Mouse (Mus musculus): Measurements from ENCODE around the gene Setmar. TPM values are rescaled to one million over a fixed set of nuclear protein-coding genes. Genes with fewer than 3 reads are reported as not detected.

Setmar gene
- polyA plus RNA-seq, 1 experiment from 2014 or later: 5.1 TPM

GRCm38 (mm10) chr6:108114971-108115370 is 50.1 kb downstream of the Setmar start:
- Histone ChIP-seq H3K4me3 (ENCODE audit: control insufficient read depth in 1 of 2, insufficient read depth in 1 of 2, low read depth in 1 of 2, low read length in 2 of 2) (no peak overlapping the region), H3K9me3 (ENCODE audit: control insufficient read depth, low read length) (no peaks in the 10 kb centered on the region), H3K4me1 (ENCODE audit: control insufficient read depth in 2 of 2, insufficient read depth in 2 of 2, low read length in 2 of 2) (peaks cover 12 to 27% of the 10 kb centered on the region in 2 experiments), H3K9ac (ENCODE audit: low read length) (no peak overlapping the region), H3K4me2 (ENCODE audit: low read length) (no peak overlapping the region), H3K36me3 (ENCODE audit: control insufficient read depth, insufficient read depth, low read length) (no peaks in the 10 kb centered on the region; the same call in 1 of the 2 replicates), H3K27me3 (ENCODE audit: control insufficient read depth, insufficient read depth, low read length) (no peaks in the 10 kb centered on the region), H3K27ac (replicated peaks in 1 of 2; ENCODE audit: control insufficient read depth in 1 of 2, insufficient read depth in 1 of 2, low read depth in 2 of 2, low read length in 2 of 2) (no peak overlapping the region)
- 92% methylated on average over 1 of the region's 1 CpGs for WGBS
- ATAC-seq (ENCODE audit: insufficient number of reproducible peaks, insufficient read depth, low FRiP score, low read depth): no peak

DNA sequence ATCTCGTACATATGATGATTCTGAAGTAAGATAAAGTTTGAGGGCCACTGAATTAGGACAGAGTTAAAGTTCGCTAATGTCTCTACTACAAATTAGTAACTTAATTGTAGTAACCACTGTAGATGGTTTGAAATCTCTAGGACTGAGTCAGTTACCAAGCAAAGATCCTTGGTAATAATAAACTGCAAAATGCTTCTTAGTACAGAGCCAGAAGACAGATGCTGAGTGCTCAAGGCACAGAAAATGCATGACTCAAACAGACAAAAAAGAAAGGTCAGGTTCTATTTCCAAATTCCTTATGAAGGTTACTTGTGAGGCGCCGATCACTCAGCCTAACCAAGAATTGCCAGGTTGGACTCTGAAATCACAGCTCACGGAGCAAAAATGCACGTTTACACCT is 53.0 kb downstream of the Setmar start:
- Histone ChIP-seq H3K9ac (ENCODE audit: low read length) (no peak overlapping the region), H3K36me3 (ENCODE audit: control insufficient read depth, insufficient read depth, low read length) (no peaks in the 10 kb centered on the region; the same call in 1 of the 2 replicates), H3K9me3 (ENCODE audit: control insufficient read depth, low read length) (no peaks in the 10 kb centered on the region), H3K27ac (replicated peaks in 1 of 2; ENCODE audit: control insufficient read depth in 1 of 2, insufficient read depth in 1 of 2, low read depth in 2 of 2, low read length in 2 of 2) (no peak overlapping the region), H3K4me3 (ENCODE audit: control insufficient read depth in 1 of 2, insufficient read depth in 1 of 2, low read depth in 1 of 2, low read length in 2 of 2) (no peak overlapping the region), H3K27me3 (ENCODE audit: control insufficient read depth, insufficient read depth, low read length) (no peaks in the 10 kb centered on the region), H3K4me2 (ENCODE audit: low read length) (no peak overlapping the region), H3K4me1 (ENCODE audit: control insufficient read depth in 2 of 2, insufficient read depth in 2 of 2, low read length in 2 of 2) (no peaks in the 10 kb centered on the region)
- 88% methylated on average over 6 of the region's 6 CpGs for WGBS
- ATAC-seq (ENCODE audit: insufficient number of reproducible peaks, insufficient read depth, low FRiP score, low read depth): no peak

DNA sequence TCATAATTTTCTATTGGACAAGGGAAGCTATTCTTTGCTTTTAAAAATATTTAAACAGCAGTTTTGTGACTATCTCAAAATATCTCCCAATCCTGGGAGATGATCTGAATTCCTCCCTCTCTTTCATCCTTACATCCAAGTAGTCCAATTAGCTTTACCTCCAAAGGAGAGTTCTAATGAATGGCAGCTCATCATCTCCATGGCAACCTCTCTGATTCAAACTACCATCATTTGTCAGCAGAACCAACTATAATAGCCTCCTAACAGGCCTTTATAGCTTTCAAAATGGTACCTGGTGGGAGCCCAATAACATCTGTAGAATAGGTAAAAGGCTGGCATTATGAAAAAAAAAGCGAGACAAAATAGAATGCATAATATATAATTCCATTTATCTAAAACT is 60.6 kb downstream of the Setmar start:
- no peaks in the 10 kb centered on the region for H3K9me3 ChIP-seq (ENCODE audit: control insufficient read depth, low read length)
- H3K4me1 ChIP-seq (ENCODE audit: control insufficient read depth in 2 of 2, insufficient read depth in 2 of 2, low read length in 2 of 2): no peaks in the 10 kb centered on the region
- WGBS: 84% methylated on average over 1 of the region's 1 CpGs
- H3K36me3 ChIP-seq (ENCODE audit: control insufficient read depth, insufficient read depth, low read length): no peaks in the 10 kb centered on the region
- H3K27ac ChIP-seq (replicated peaks in 1 of 2; ENCODE audit: control insufficient read depth in 1 of 2, insufficient read depth in 1 of 2, low read depth in 2 of 2, low read length in 2 of 2): no peak overlapping the region
- H3K9ac ChIP-seq (ENCODE audit: low read length): no peak overlapping the region
- no peaks in the 10 kb centered on the region for H3K27me3 ChIP-seq (ENCODE audit: control insufficient read depth, insufficient read depth, low read length)
- ATAC-seq (ENCODE audit: insufficient number of reproducible peaks, insufficient read depth, low FRiP score, low read depth): no peak
- no peak overlapping the region for H3K4me2 ChIP-seq (ENCODE audit: low read length)
- H3K4me3 ChIP-seq (ENCODE audit: control insufficient read depth in 1 of 2, insufficient read depth in 1 of 2, low read depth in 1 of 2, low read length in 2 of 2): no peak overlapping the region

GRCm38 (mm10) chr6:108126631-108127030 is 61.8 kb downstream of the Setmar start:
- Histone ChIP-seq H3K4me1 (ENCODE audit: control insufficient read depth in 2 of 2, insufficient read depth in 2 of 2, low read length in 2 of 2) (no peaks in the 10 kb centered on the region), H3K4me2 (ENCODE audit: low read length) (no peak overlapping the region), H3K36me3 (ENCODE audit: control insufficient read depth, insufficient read depth, low read length) (no peaks in the 10 kb centered on the region), H3K9me3 (ENCODE audit: control insufficient read depth, low read length) (no peaks in the 10 kb centered on the region), H3K9ac (ENCODE audit: low read length) (no peak overlapping the region), H3K27me3 (ENCODE audit: control insufficient read depth, insufficient read depth, low read length) (no peaks in the 10 kb centered on the region), H3K4me3 (ENCODE audit: control insufficient read depth in 1 of 2, insufficient read depth in 1 of 2, low read depth in 1 of 2, low read length in 2 of 2) (no peak overlapping the region), H3K27ac (replicated peaks in 1 of 2; ENCODE audit: control insufficient read depth in 1 of 2, insufficient read depth in 1 of 2, low read depth in 2 of 2, low read length in 2 of 2) (no peak overlapping the region)
- 80% methylated on average over 3 of the region's 3 CpGs for WGBS
- ATAC-seq (ENCODE audit: insufficient number of reproducible peaks, insufficient read depth, low FRiP score, low read depth): no peak

Other genes with a start within 250 kb of the Setmar start
- 23.0 and 23.8 TPM in 2 replicates for gene Sumf1, start 120.5 kb downstream of the Setmar start, polyA plus RNA-seq (2014; fragmentation: Nextera tagmentation; extraction: Ambion mirVana)
- gene Itpr1, start 148.1 kb downstream of the Setmar start, polyA plus RNA-seq (2014; fragmentation: Nextera tagmentation; extraction: Ambion mirVana): 16.6 and 18.9 TPM in 2 replicates